Mouse (Mus musculus): Measurements from ENCODE around the gene Olfr1052. TPM values are rescaled to one million over a fixed set of nuclear protein-coding genes. Genes with fewer than 3 reads are reported as not detected.

The Olfr1052 gene
- polyA plus RNA-seq (2014; fragmentation: Illumina TruSeq; extraction: RNeasy Lipid Tissue Mini Kit (QIAGEN cat#74804); ENCODE audit: low read depth, low replicate concordance) = not detected

GRCm38 (mm10) chr2:86292155-86292554, at the start of gene Olfr1052:
Gene Olfr1052, plus strand, starts transcription at chr2:86292455.

DNA sequence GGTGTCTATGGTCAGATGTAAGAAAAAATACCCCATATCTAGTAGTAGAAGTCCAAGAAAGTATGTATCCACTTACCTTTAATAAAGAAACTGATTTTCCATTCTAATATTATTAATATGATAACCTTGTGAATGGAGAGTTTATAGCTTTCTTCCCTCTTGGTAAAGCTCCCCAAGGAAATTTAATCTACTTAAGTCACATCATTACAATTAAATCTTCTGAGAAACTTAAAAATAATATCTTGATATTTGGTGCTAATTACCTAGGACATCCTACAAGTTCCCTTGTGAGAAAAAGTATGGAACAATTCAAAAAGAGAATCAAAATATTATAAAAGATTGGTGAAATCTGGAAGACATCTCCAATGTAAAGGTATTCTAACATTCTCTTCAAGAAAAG, 34.0 kb upstream of the Olfr1052 start, which contains the start of gene Olfr1049:
Olfr1049 (minus strand) TSS at position 101 of the 400 bp plus-strand sequence.

DNA sequence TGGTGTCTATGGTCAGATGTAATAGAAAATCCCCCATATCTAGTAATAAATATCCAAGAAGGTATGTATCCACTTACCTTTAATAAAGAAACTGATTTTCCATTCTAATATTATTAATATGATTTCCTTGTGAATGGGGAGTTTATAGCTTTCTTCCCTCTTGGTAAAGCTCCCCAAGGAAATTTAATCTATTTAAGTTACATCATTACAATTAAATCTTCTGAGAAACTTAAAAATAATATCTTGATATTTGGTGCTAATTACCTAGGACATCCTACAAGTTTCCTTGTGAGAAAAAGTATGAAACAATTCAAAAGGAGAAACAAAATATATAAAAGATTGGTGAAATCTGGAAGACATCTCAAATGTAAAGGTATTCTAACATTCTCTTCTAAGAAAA, 13.3 kb upstream of the Olfr1052 start, which contains the start of gene Olfr1051:
Olfr1051 (minus strand) TSS at position 101 of the 400 bp plus-strand sequence.

GRCm38 (mm10) chr2:86315184-86315583, 22.9 kb downstream of the Olfr1052 start, which contains the start of gene Olfr1053:
Gene Olfr1053, minus strand, starts transcription at chr2:86315284.

DNA sequence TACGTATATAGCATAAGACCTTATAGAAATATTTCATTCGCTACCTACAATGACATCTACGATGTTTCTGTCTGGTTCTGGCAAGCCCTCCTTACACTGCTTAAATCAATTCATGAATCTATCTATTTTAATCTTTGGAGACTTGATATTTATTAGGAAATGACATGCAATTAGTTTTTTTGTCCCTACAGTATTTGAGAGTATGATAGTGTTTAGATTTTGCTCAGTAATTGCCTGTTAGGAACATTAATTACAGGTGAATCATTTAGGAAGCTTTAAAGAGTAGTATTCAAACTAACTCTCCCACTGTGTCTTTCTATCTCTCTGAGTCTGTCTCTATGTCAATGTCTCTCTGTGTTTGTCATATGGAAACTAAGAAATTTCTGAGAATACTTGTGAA, 43.1 kb downstream of the Olfr1052 start, which contains the start of gene Olfr1054:
Olfr1054 (minus strand) TSS at position 101 of the 400 bp plus-strand sequence.

Other genes starting within 250 kb of the Olfr1052 start
- 2.3 TPM for gene Olfr1034, start 246.6 kb upstream of the Olfr1052 start, polyA plus RNA-seq (2014; fragmentation: Illumina TruSeq; extraction: RNeasy Lipid Tissue Mini Kit (QIAGEN cat#74804); ENCODE audit: low read depth, low replicate concordance)
- gene Olfr1036, start 218.5 kb upstream of the Olfr1052 start, polyA plus RNA-seq (2014; fragmentation: Illumina TruSeq; extraction: RNeasy Lipid Tissue Mini Kit (QIAGEN cat#74804); ENCODE audit: low read depth, low replicate concordance) = not detected
- gene Olfr1037, start 205.1 kb upstream of the Olfr1052 start, polyA plus RNA-seq (2014; fragmentation: Illumina TruSeq; extraction: RNeasy Lipid Tissue Mini Kit (QIAGEN cat#74804); ENCODE audit: low read depth, low replicate concordance) = not detected
- not detected for gene Olfr1039, start 156.5 kb upstream of the Olfr1052 start, polyA plus RNA-seq (2014; fragmentation: Illumina TruSeq; extraction: RNeasy Lipid Tissue Mini Kit (QIAGEN cat#74804); ENCODE audit: low read depth, low replicate concordance)
- not detected for gene Olfr1040, start 145.7 kb upstream of the Olfr1052 start, polyA plus RNA-seq (2014; fragmentation: Illumina TruSeq; extraction: RNeasy Lipid Tissue Mini Kit (QIAGEN cat#74804); ENCODE audit: low read depth, low replicate concordance)
- not detected for gene Olfr1042, start 130.6 kb upstream of the Olfr1052 start, polyA plus RNA-seq (2014; fragmentation: Illumina TruSeq; extraction: RNeasy Lipid Tissue Mini Kit (QIAGEN cat#74804); ENCODE audit: low read depth, low replicate concordance)
- gene Olfr1043, start 124.9 kb upstream of the Olfr1052 start, polyA plus RNA-seq (2014; fragmentation: Illumina TruSeq; extraction: RNeasy Lipid Tissue Mini Kit (QIAGEN cat#74804); ENCODE audit: low read depth, low replicate concordance) = not detected
- not detected for gene Olfr1044, start 114.6 kb upstream of the Olfr1052 start, polyA plus RNA-seq (2014; fragmentation: Illumina TruSeq; extraction: RNeasy Lipid Tissue Mini Kit (QIAGEN cat#74804); ENCODE audit: low read depth, low replicate concordance)
- gene Olfr52, start 106.8 kb upstream of the Olfr1052 start, polyA plus RNA-seq (2014; fragmentation: Illumina TruSeq; extraction: RNeasy Lipid Tissue Mini Kit (QIAGEN cat#74804); ENCODE audit: low read depth, low replicate concordance) = not detected
- gene Olfr1045, start 89.4 kb upstream of the Olfr1052 start, polyA plus RNA-seq (2014; fragmentation: Illumina TruSeq; extraction: RNeasy Lipid Tissue Mini Kit (QIAGEN cat#74804); ENCODE audit: low read depth, low replicate concordance) = not detected
- not detected for gene Olfr1046, start 73.1 kb upstream of the Olfr1052 start, polyA plus RNA-seq (2014; fragmentation: Illumina TruSeq; extraction: RNeasy Lipid Tissue Mini Kit (QIAGEN cat#74804); ENCODE audit: low read depth, low replicate concordance)
- not detected for gene Olfr1047, start 61.1 kb upstream of the Olfr1052 start, polyA plus RNA-seq (2014; fragmentation: Illumina TruSeq; extraction: RNeasy Lipid Tissue Mini Kit (QIAGEN cat#74804); ENCODE audit: low read depth, low replicate concordance)
- not detected for gene Olfr1048, start 52.2 kb upstream of the Olfr1052 start, polyA plus RNA-seq (2014; fragmentation: Illumina TruSeq; extraction: RNeasy Lipid Tissue Mini Kit (QIAGEN cat#74804); ENCODE audit: low read depth, low replicate concordance)
- not detected for gene Olfr1049, start 34.1 kb upstream of the Olfr1052 start, polyA plus RNA-seq (2014; fragmentation: Illumina TruSeq; extraction: RNeasy Lipid Tissue Mini Kit (QIAGEN cat#74804); ENCODE audit: low read depth, low replicate concordance)
- gene Olfr1051, start 13.4 kb upstream of the Olfr1052 start, polyA plus RNA-seq (2014; fragmentation: Illumina TruSeq; extraction: RNeasy Lipid Tissue Mini Kit (QIAGEN cat#74804); ENCODE audit: low read depth, low replicate concordance) = not detected
- gene Olfr1053, start 22.8 kb downstream of the Olfr1052 start, polyA plus RNA-seq (2014; fragmentation: Illumina TruSeq; extraction: RNeasy Lipid Tissue Mini Kit (QIAGEN cat#74804); ENCODE audit: low read depth, low replicate concordance) = not detected
- not detected for gene Olfr1054, start 43.0 kb downstream of the Olfr1052 start, polyA plus RNA-seq (2014; fragmentation: Illumina TruSeq; extraction: RNeasy Lipid Tissue Mini Kit (QIAGEN cat#74804); ENCODE audit: low read depth, low replicate concordance)
- gene Olfr1055, start 57.8 kb downstream of the Olfr1052 start, polyA plus RNA-seq (2014; fragmentation: Illumina TruSeq; extraction: RNeasy Lipid Tissue Mini Kit (QIAGEN cat#74804); ENCODE audit: low read depth, low replicate concordance) = not detected
- not detected for gene Olfr1056, start 70.0 kb downstream of the Olfr1052 start, polyA plus RNA-seq (2014; fragmentation: Illumina TruSeq; extraction: RNeasy Lipid Tissue Mini Kit (QIAGEN cat#74804); ENCODE audit: low read depth, low replicate concordance)
- gene Olfr1057, start 85.9 kb downstream of the Olfr1052 start, polyA plus RNA-seq (2014; fragmentation: Illumina TruSeq; extraction: RNeasy Lipid Tissue Mini Kit (QIAGEN cat#74804); ENCODE audit: low read depth, low replicate concordance) = not detected
- not detected for gene Olfr1058, start 96.1 kb downstream of the Olfr1052 start, polyA plus RNA-seq (2014; fragmentation: Illumina TruSeq; extraction: RNeasy Lipid Tissue Mini Kit (QIAGEN cat#74804); ENCODE audit: low read depth, low replicate concordance)
- gene Olfr1061, start 121.6 kb downstream of the Olfr1052 start, polyA plus RNA-seq (2014; fragmentation: Illumina TruSeq; extraction: RNeasy Lipid Tissue Mini Kit (QIAGEN cat#74804); ENCODE audit: low read depth, low replicate concordance) = not detected
- not detected for gene Olfr1062, start 134.3 kb downstream of the Olfr1052 start, polyA plus RNA-seq (2014; fragmentation: Illumina TruSeq; extraction: RNeasy Lipid Tissue Mini Kit (QIAGEN cat#74804); ENCODE audit: low read depth, low replicate concordance)
- gene Olfr1065, start 158.1 kb downstream of the Olfr1052 start, polyA plus RNA-seq (2014; fragmentation: Illumina TruSeq; extraction: RNeasy Lipid Tissue Mini Kit (QIAGEN cat#74804); ENCODE audit: low read depth, low replicate concordance) = not detected
- not detected for gene Olfr1066, start 163.8 kb downstream of the Olfr1052 start, polyA plus RNA-seq (2014; fragmentation: Illumina TruSeq; extraction: RNeasy Lipid Tissue Mini Kit (QIAGEN cat#74804); ENCODE audit: low read depth, low replicate concordance)
- not detected for gene Olfr228, start 194.9 kb downstream of the Olfr1052 start, polyA plus RNA-seq (2014; fragmentation: Illumina TruSeq; extraction: RNeasy Lipid Tissue Mini Kit (QIAGEN cat#74804); ENCODE audit: low read depth, low replicate concordance)
- not detected for gene Olfr1076, start 216.0 kb downstream of the Olfr1052 start, polyA plus RNA-seq (2014; fragmentation: Illumina TruSeq; extraction: RNeasy Lipid Tissue Mini Kit (QIAGEN cat#74804); ENCODE audit: low read depth, low replicate concordance)